Mouse (Mus musculus) heart, postnatal 4 days (tissue): ENCODE measurements around the gene Bfar. TPM values are rescaled to one million over a fixed set of nuclear protein-coding genes. Genes with fewer than 3 reads are reported as not detected.
"Not testable (repeated sequence)": the region's sequence is repeated elsewhere in the genome, so short reads cannot be mapped to it uniquely, and the experiment has no call there.

Experiments used
- DNase-seq: peaks from one replicate; pipeline ENCODE4 v3.0.0; 2021
- total RNA-seq, 2 experiments: library from RNA; stranded (reverse); gene quantifications; 2 replicates each; pipeline ENCODE4 v1.2.3; 2021

Gene Bfar
- total RNA-seq, 2 experiments from 2014 or later: 30.7 to 32.3 TPM

DNA sequence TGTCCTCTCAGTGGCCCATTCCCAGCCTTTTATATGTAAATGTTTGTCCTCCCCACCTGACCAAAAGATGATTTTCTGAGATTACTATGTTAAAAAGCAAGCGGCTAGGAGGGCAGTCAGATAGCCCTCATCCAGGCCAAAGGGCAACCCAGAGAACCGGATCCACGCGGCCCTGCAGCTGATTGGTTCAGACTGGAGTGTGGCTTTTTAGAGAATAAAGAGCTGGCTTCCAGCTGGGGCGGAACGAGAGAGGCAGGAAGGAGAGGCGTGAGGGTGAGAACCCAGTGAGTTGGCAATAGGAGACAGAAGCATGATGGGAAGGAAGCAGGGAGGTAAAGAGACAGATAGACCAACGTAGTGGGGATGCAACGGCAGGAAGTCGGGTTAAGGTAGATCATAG lies 51.3 kb downstream of the Bfar start:
- DNase-seq: no peak

DNA sequence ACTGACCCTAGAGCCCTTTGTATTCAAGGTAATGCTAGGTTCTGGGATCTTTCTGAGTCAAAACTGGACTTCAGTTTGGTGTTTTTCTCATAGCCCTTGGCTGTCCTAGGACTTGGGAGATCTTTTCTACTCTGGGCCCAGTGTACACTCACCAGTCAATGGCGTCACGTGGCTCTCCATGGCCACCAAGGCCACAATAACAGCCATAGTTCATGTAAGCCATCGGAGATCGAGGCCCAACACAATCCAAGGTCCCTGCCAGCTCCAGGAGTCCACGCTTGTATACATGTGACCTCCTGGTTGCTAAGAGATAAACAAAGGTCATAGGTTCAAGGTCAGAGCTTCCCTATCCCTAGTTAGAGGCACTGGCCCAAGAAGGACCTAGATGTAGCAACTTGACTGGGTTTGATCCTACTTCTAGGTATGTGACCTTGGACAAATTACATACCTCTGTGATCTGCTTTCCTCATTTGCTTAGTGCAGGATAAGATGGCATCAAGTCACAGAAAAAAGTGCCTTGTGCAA lies 56.2 kb downstream of the Bfar start:
- DNase-seq: no peak

DNA sequence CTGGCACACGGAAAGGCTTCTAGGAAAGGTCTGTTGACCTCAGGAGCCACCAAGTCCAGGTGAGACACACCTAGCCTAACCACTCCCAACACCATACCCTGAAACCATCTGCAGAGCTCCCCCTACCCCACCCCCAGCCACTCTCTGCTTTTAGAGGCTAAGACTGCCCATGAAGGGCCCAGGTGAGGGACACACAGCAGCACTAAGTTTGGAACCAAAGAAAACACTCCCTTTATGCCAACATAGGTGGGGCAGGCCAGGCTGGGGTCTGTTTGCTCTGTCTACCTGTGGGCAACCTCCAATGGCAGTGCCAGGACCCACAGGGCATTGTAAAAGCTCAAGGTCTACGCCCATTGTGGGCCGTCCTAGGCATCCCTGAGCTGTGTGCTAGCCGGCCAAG lies 57.8 kb downstream of the Bfar start:
- no peak for DNase-seq

DNA sequence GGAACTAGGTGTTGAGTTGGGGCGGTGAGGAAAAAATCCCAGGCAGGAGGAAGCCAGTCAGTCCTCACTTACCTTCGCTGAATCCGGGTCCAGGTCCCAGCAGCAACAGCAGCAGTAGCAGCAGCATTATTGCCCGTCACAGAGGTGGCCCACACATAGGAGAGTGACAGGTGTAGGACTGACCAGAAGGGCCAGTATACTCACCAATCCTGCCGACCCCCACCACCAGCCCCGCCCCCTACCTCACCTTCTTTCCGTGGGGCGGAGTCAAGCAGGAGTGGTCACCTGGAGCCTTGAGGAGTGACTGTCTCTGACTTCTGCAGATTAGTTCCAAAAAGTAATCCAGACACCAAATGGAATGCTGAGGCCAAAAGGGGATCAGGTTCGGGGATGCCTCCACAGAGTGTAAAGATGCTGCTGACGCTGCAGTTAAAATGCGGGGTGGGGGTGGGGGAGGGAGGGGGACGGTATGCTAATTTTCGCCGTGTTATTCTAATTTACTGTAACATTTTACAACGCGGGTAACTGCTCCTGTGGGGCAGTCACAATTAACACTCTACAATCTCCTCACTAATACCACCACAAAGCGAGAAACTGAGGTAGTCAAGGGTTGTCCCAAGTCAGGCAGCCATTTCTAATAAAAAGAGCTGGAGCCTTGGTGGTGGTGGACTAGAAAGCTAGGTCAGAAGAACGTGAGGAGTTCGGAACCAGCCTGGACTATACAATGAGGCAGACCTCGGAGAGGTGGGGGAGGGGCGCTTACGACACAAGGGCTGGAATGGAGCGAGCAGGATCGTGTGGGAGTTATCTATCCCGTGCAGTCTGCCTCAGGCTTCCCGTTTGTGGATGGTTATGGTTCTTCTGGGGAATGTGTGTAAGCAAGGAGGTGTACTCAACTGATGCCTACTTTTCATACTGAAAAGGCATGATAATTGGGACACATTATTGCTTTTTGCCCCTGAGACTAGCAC lies 58.9 kb downstream of the Bfar start, which contains the start of gene Pla2g10:
TSS of gene Pla2g10 (minus strand) at position 699 of the 971 bp plus-strand sequence.
- peak; percentile 21 for DNase-seq

DNA sequence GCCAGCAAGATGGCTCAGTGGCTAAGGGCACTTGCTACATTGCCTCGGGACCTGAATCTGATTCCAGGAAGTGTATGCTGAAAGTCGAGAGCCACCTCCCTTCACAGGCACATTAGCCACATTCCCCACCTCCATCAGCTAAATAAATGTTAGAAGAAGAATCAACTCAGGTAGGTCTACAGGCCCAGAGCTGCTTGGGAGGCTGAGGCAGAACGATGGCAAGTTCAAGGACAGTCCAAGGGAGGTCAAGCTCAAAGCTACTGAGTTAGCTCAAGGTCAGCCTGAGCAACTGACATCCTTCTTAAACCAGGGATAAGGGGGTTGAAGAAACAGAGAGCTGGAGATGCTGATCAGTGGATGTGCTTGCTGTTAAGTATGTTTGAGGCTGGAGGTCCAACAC lies 61.1 kb downstream of the Bfar start:
- DNase-seq: no peak

DNA sequence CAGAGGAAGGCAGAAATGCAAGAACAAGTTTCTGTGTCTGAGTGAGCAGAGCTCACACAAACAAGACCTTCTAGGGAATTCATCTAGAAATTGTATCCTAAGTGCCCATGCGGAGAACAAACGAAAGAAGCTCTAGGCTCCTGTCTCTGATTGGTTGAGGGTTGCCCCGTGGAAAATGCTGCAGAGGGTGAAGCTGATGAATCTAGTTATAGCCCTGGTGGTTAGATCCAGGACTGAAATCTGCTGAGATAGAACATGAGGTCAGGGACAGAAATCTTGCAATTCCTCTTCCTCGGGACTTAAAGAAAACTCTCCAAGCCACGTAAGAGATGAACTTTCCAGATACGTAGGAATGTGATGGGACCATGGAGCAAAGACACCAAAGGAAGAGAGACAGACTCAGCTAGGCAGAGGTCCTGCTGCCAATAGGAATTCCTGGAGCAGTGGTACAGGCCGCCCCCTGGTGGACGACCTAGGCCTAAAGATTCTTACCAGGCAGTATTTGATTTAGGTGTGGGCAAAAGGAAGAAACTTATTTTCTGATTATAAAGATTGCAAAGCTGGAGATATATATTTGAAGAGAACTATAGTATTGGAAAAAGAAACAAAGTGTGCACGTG lies 62.0 kb downstream of the Bfar start:
- DNase-seq: peak; percentile 86

DNA sequence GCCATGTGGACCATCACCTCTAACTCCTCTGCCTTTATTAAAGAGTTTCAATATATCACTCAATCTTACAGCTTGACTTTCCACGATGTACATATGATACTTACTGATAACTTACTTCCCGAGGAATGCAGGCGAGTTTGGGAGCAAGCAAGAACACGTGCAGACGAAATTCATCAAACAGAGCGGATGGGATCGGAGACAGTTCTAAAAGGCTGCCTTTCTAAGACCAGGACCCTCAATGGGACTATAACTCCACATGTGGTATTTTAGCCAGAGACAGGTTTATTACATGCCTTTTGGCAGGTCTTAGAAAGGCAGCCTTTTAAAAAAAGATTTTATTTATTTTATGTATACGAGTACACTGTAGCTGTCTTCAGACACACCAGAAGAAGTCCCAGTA lies 64.3 kb downstream of the Bfar start:
- no peak for DNase-seq

DNA sequence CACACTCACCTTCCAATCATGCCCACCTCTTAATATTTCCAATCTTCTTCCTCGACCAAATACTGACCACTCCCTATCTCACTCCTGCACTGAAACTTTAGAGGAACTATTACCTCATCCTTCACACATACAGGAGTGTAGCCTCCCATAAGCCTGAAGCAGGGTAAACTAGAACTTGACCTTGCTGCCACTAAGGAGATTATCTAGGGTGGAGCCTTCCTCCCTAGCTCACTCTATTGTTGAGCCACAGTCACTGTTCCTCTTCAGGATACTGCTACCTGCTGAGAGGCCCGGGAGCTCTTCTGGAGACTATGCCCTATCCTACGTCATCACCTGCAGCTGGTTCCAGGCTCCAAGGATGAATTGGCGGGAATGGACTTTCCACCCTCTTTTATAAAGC lies 67.4 kb downstream of the Bfar start:
- DNase-seq: not testable (repeated sequence)

DNA sequence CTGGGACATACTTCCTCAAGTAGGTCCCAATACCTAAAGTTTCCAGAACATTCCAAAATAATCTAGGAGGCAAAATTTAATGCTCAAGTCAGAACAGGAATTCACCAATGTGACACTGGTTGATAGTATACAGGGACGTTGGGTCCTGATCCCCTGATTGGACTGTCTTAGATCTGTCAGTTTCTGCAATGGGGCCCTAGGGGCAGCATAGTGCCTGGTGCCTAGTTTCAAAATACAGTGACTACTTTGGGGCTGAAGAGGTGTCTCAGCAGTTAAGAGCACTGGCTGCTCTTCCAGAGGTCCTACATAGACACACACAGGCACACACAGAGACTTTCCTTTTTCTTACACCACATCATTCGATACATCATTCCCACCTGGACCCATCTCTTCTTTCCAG lies 69.2 kb downstream of the Bfar start:
- no peak for DNase-seq

DNA sequence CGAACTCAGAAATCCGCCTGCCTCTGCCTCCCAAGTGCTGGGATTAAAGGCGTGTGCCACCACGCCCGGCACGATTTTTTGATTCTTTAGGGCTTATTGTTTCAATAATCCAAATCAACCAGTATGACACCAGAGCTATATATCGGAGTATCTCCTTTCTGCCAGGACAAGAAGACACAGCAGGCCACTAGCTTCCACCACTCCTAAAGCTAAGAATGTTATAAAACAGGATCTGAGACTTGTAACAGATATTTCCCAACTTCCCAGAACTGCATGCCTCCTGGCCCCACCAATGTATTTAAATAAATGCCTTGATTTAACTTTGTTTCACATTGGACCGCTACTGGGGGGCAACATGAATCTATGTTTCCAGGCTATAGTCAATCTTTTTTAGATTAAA lies 76.0 kb downstream of the Bfar start:
- DNase-seq: no peak

DNA sequence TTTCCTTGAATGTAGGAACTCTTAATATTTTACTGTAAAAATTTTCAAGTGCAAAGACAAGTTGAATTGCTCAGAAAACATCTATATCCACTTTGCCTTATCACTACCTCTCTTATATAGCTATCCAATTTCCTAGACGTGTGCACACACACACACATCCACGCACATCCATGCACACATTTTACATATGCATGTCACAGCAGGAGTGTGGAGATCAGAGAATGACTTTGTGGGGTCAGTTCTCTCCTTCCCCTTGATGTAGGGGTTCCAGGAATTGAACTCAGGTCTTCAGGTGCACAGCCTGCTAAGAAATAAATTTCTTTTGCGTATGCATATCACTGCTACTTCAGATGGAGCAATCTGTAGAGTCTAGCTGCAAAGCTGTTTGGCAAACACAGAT lies 76.5 kb downstream of the Bfar start:
- DNase-seq: no peak

DNA sequence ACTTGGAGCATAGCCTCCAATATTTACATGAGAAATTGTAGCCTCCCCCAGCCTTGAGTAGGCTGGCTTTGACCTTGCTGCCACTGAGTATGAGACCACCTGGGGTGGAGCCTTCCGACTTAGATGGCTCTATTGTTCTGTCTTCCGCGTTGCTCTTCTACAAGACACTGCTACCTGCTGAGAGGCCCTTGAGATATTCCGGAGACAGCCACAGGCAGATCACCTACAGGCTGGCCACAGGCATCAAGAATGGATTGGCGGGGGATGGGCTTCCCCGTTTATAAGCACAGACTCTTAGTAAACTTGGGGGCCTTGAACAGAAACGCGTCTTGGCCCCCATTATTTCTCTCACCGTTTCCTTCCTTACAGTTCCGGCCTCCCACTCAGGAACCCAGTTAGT lies 77.2 kb downstream of the Bfar start:
- not testable (repeated sequence) for DNase-seq

DNA sequence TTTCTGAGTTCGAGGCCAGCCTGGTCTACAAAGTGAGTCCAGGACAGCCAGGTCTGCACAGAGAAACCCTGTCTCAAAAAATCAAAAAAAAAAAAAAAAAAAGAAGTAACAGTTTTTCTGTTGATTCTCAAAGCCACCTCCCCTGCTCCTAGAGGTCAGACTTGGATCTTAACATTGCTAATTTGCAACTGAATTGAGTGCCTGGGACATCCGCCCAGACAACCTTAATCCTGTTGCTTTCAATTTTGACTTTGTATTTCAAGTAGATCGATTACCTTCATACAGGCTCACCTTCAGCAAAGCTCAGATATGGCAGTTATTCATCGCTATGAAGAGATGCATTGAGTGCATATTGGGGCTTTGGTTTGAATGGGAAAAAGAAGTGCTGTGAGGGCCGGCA lies 77.6 kb downstream of the Bfar start:
- no peak for DNase-seq

DNA sequence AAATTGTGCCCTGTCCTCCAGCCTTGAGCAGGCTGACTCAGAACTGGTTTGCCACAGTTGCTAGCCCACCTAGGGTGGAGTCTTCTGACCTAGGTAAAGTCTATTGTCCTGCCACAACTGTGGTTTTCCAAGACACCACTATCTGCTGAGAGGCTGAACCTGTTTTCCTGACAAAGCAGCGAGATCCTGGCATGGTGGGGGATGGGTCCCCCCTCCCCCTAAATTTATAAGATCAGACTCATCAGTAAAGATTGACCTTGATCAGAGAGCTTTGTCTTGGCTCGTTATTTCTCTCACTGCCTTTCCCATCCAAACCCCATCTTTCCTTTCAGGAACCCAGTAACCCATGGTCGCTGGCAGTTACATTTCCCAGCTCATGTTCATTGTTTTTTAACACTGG lies 78.3 kb downstream of the Bfar start:
- DNase-seq: no peak

DNA sequence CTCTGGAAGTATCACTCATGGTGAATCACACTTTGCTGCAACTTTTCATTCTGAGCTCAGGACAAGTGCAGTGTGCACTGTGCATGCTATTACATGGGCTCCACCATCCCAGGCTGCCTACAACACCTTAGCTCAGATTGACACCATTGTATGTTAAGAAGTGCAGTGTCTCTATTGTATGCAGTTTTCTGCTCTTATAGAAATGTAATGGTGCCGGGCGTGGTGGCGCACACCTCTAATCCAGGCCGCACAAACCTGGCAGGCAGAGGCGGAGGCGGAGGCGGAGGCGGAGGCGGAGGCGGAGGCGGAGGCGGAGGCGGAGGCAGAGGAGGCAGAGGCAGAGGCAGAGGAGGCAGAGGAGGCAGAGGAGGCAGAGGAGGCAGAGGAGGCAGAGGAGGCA lies 79.0 kb downstream of the Bfar start:
- DNase-seq: no peak

Other genes starting within 250 kb of the Bfar start
- gene Parn, start 3.7 kb upstream of the Bfar start, total RNA-seq: 10 to 100 TPM; 19.3 to 21.2 TPM
- gene 3110001I22Rik, start 71 bp downstream of the Bfar start, total RNA-seq: 1 to 10 TPM; 2.3 to 2.5 TPM
- gene Pla2g10, start 59.1 kb downstream of the Bfar start, total RNA-seq: not detected
- gene Rrn3, start 108.8 kb downstream of the Bfar start, total RNA-seq: 10 to 100 TPM; 46.7 to 49.4 TPM
- 10 to 100 TPM; 74.8 to 76.1 TPM for gene Ntan1, start 147.0 kb downstream of the Bfar start, total RNA-seq
- gene Pdxdc1, start 231.3 kb downstream of the Bfar start, total RNA-seq: 10 to 100 TPM; 87.8 to 88.9 TPM
- gene Mpv17l, start 231.3 kb downstream of the Bfar start, total RNA-seq: 1 to 10 TPM; 1.3 to 2.1 TPM